Mouse (Mus musculus): ENCODE measurements around the gene Dnhd1. TPM values are rescaled to one million over a fixed set of nuclear protein-coding genes. Genes with fewer than 3 reads are reported as not detected.
"Not testable (repeated sequence)": the region's sequence is repeated elsewhere in the genome, so short reads cannot be mapped to it uniquely, and the experiment has no call there.

Gene Dnhd1
- total RNA-seq, 2 experiments from 2014 or later: 4.1 to 4.8 TPM

GRCm38 (mm10) chr7:105639756-105640155 is 10.9 kb upstream of the Dnhd1 start, which contains the start of gene Timm10b:
TSS of gene Timm10b (plus strand) at chr7:105640056.
- no peak for DNase-seq
- intact Hi-C loops (cut with DNase I): loop anchor here (10.0 kb wide), 1 partner anchor 165 kb away; no protein-coding TSS in a partner anchor

GRCm38 (mm10) chr7:105640233-105640893 is 10.3 kb upstream of the Dnhd1 start, which contains the start of the genes Arfip2 and Gm45799:
TSS of gene Arfip2 (minus strand) at chr7:105640416.
TSS of gene Gm45799 (plus strand) at chr7:105640552.
- intact Hi-C loops (cut with DNase I): no loop called here
- peak; percentile 95 for DNase-seq

GRCm38 (mm10) chr7:105640894-105641255 is 9.8 kb upstream of the Dnhd1 start:
- intact Hi-C loops (cut with DNase I): no loop called here
- peak; percentile 27 for DNase-seq

- no peak for DNase-seq
These were observed 8.7 kb upstream of the Dnhd1 start for GRCm38 (mm10) chr7:105641936-105642335.

GRCm38 (mm10) chr7:105685541-105686197 is 35.0 kb downstream of the Dnhd1 start:
- intact Hi-C loops (cut with DNase I): no loop called here
- no peak for DNase-seq

More at GRCm38 (mm10) chr7:105641936-105642335, 8.7 kb upstream of the Dnhd1 start:
- intact Hi-C loops (cut with DNase I): no loop called here

GRCm38 (mm10) chr7:105690875-105691274 is 40.2 kb downstream of the Dnhd1 start:
- no peak for DNase-seq
- intact Hi-C loops (cut with DNase I): no loop called here

- no peak for DNase-seq
- intact Hi-C loops (cut with DNase I): no loop called here
These were observed 52.6 kb downstream of the Dnhd1 start for GRCm38 (mm10) chr7:105703184-105703583.

GRCm38 (mm10) chr7:105703816-105704215 is 53.2 kb downstream of the Dnhd1 start:
- intact Hi-C loops (cut with DNase I): no loop called here
- no peak for DNase-seq

- no peak for DNase-seq
- intact Hi-C loops (cut with DNase I): no loop called here
These were observed 58.1 kb downstream of the Dnhd1 start for GRCm38 (mm10) chr7:105708733-105709132.

GRCm38 (mm10) chr7:105715366-105715765 is 64.7 kb downstream of the Dnhd1 start:
- DNase-seq: no peak
- intact Hi-C loops (cut with DNase I): no loop called here

GRCm38 (mm10) chr7:105721916-105722315 is 71.3 kb downstream of the Dnhd1 start:
- intact Hi-C loops (cut with DNase I): no loop called here
- no peak for DNase-seq

- intact Hi-C loops (cut with DNase I): loop anchor here (2.0 kb wide), 1 partner anchor 92 kb away; no protein-coding TSS in a partner anchor
- DNase-seq: peak; percentile 16
These were observed 75.7 kb downstream of the Dnhd1 start for GRCm38 (mm10) chr7:105726144-105726979.

- intact Hi-C loops (cut with DNase I): loop anchor here (2.0 kb wide), 1 partner anchor 92 kb away; no protein-coding TSS in a partner anchor
- DNase-seq: no peak
These were observed 76.3 kb downstream of the Dnhd1 start for GRCm38 (mm10) chr7:105726980-105727325.

- intact Hi-C loops (cut with DNase I): no loop called here
- no peak for DNase-seq
These were observed 78.2 kb downstream of the Dnhd1 start for GRCm38 (mm10) chr7:105728701-105729428.

- intact Hi-C loops (cut with DNase I): loop anchor here (10.0 kb wide), 1 partner anchor 179 kb away; the partner anchor contains the start of gene Smpd1
- DNase-seq: no peak
These were observed 83.2 kb downstream of the Dnhd1 start for GRCm38 (mm10) chr7:105733836-105734235.

GRCm38 (mm10) chr7:105734826-105735225 is 84.2 kb downstream of the Dnhd1 start:
- DNase-seq: no peak
- intact Hi-C loops (cut with DNase I): loop anchor here (10.0 kb wide), 1 partner anchor 180 kb away; the partner anchor contains the start of gene Smpd1

GRCm38 (mm10) chr7:105735464-105735863 is 84.8 kb downstream of the Dnhd1 start:
- DNase-seq: not testable (repeated sequence)
- intact Hi-C loops (cut with DNase I): loop anchor here (10.0 kb wide), 1 partner anchor 181 kb away; the partner anchor contains the start of gene Smpd1

GRCm38 (mm10) chr7:105736264-105736901 is 85.8 kb downstream of the Dnhd1 start, which contains the start of gene Ilk:
TSS of gene Ilk (plus strand) at chr7:105736592.
- DNase-seq: peak; percentile 89
- intact Hi-C loops (cut with DNase I): loop anchor here (10.0 kb wide), 1 partner anchor 182 kb away; the partner anchor contains the start of gene Smpd1

- intact Hi-C loops (cut with DNase I): loop anchor here (10.0 kb wide), 1 partner anchor 182 kb away; the partner anchor contains the start of gene Smpd1
- no peak for DNase-seq
These were observed 86.4 kb downstream of the Dnhd1 start, which contains the start of gene Rrp8 for GRCm38 (mm10) chr7:105736911-105737521. TSS of gene Rrp8 (minus strand) at chr7:105737385.

Measured in left cerebral cortex, postnatal 4 days (tissue).